Mouse (Mus musculus): ENCODE measurements around the gene Ldlrad1.

Gene Ldlrad1

DNA sequence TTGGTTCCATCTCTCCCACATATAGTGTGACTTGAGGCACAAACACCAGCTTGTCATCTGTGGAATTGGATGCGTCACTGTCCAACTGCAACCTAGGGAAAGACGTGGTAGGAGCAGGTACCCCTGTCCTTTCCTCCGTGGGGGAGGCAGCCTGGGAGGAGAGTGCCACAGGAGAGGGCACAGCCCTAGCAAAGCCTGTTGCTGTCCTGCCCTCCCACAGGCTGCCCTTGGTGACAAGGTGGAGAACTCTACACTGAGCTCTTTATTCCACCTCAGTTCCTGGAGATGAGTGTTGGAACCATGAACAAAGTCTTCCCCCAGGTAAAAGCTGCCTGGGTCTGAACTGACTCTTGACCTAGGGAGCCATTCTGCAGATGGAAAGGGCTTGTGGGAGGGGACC is at the start of gene Ldlrad1:
Gene Ldlrad1, plus strand, starts transcription at position 301 of the 400 bp plus-strand sequence.
- DNase-seq (ENCODE audit: low read depth), result no peak

DNA sequence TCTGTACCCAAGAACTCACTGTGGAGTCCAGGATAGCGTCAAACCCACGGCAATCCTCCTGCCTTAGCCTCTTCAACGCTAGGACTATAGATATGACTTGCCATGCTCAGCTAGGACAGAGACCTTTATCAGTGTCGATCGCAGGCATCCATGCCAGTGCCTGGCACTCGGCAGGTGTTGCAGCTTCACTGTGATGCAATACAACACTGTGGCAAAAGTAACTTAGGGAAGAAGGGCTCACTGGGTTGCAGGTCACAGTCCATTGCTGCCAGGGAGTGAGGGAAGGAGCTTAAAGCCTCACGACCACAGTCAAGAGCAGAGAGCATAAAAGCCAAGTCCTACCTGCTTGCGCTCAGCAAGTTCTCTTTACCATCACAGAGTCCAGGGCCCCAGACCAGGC is 48.8 kb upstream of the Ldlrad1 start:
- DNase-seq (ENCODE audit: low read depth), result no peak

DNA sequence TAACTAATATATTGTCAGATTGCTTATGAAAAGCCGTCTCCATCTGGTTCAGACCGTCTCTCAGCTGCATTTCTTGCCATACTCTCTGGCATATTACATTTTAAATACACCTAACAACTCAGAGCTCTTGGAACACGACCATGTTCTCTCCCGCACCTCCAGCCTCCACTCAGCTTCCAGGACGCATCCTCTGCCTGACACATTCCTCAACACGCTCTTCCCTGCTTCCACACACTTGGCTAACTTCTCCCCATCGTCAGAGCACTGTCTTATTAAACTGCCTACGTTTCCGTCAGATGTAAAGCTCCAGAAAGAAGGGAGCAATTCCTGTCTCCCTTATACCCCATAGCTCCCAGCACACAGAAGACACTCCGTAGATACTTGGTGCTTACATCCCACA is 45.6 kb upstream of the Ldlrad1 start:
- DNase-seq (ENCODE audit: low read depth), result no peak

DNA sequence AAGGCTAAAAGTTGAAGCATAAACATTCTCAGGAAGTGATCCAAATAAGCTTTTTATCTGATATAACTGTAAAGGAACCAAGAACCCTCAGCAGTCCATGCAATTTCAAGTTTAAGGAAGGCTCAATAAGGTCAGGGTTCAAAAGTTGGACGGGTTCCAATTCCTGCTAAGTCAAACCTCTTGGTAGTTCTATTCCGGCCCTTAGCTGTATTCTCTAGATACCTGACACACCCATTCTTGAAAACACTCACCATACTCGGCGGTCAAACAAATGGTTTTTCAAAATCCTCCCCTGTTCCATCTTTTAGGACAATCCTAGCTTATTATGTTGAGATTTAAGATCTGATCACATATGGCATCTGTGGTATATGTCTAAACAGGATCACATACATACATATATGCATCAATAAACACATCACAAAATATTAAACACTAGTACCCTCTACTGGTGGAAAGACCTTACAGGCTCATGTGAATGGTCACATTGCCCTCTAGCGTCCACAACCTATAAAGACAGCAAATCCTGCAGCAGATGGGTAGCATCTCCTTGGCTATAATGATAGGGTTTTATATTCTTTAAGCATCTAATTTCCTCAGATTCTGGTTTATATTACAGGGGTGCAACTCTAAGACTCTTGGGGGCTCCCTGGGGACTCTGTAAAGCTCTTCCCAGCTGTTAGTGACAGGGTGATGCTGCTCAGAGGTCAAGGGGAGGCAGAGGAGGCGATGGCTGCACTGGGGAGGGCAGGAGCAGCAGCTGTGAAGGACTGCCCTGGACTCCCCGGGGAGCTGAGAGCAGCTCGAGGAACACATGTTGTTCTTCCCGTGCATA is 45.0 kb upstream of the Ldlrad1 start:
- DNase-seq (ENCODE audit: low read depth), result peak; percentile 88

DNA sequence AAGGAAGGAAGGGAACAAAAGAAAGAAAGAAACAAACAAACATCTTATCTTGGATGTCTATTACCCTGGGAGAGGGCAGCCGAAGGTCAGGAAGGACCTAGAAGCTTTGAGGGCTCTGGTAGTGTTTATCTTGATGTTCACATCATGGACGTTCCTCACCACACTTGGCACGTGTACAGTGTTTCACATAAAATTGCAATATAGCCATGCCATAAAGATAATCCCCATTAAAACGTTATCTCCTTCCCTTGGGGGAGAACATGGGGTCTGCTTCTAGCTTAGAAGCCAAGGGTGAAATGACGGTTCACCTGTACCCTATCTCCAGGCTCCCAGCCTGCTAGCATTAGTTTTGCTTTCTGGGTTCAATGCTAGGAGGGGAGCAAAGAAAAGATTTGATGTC is 42.3 kb upstream of the Ldlrad1 start:
- DNase-seq (ENCODE audit: low read depth), result no peak

DNA sequence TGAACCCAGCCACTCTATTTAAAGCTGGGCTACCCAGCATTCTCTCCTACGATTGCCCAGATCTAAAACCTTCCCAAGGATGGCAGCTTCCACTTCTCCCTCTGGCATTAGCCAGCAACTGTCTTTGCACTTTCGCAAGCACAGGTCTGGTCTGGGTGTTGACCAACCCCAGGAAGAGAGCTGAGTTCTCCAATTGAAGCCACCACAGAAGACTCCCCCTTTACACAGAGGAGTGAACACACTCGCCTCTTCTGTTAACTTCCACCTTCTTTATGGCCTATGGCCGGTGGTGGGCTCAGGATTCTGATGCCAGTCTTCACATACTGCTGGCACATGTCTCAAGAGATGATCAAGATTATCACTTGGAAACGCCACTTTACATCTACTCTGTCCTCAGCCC is 41.2 kb upstream of the Ldlrad1 start:
- DNase-seq (ENCODE audit: low read depth), result no peak

DNA sequence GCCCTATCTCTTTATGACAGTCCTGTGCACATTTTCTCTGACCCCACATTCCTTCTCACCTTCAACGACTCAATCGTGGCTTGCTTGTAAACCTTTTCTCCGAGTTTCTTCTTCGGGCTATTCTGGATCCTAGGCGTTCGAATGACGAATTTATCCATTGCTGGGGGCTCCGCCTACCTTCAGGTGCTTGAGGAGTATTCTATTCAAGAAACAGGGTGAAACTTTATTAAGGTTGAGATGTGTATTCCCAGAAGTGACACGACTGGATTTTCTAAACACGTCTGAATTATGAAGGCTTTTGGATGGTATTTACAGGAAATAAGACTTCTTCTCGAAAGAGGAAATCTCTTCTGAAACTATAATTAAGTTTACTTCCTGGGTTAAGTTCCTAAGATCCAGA is 31.5 kb upstream of the Ldlrad1 start:
- DNase-seq (ENCODE audit: low read depth), result no peak

DNA sequence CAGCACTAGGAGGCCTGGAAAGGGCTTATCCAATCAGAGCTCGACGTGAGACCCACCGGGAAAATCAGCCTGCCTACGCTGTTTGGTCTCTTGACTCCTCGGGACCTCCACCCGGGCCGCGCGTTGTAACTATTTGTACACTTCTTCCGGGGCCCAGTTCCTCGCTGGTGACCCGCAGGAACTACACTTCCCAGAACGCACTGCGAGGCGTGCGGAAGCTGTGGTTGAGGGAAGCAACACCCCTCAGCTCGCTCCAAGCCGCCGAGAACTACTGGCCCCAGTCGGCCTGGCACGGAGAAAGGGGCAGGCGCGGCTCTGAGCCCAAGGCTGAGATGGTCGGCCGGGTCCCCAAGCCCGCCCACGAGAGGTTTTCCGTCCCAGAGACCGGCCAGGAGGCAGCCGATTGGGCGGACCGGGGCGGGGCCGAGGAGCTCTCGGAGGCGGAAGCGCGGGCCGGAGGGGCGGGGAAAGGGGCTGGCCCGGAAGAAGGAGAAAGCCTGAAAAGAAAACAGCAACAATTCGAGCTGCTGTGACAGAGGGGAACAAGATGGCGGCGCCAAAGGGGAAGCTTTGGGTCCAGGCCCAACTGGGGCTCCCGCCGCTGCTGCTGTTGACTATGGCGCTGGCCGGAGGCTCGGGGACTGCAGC is 30.7 kb upstream of the Ldlrad1 start, which contains the start of gene Tmem59:
Gene Tmem59, plus strand, starts transcription at position 218 of the 648 bp plus-strand sequence.
- peak; percentile 97 for DNase-seq (ENCODE audit: low read depth)

DNA sequence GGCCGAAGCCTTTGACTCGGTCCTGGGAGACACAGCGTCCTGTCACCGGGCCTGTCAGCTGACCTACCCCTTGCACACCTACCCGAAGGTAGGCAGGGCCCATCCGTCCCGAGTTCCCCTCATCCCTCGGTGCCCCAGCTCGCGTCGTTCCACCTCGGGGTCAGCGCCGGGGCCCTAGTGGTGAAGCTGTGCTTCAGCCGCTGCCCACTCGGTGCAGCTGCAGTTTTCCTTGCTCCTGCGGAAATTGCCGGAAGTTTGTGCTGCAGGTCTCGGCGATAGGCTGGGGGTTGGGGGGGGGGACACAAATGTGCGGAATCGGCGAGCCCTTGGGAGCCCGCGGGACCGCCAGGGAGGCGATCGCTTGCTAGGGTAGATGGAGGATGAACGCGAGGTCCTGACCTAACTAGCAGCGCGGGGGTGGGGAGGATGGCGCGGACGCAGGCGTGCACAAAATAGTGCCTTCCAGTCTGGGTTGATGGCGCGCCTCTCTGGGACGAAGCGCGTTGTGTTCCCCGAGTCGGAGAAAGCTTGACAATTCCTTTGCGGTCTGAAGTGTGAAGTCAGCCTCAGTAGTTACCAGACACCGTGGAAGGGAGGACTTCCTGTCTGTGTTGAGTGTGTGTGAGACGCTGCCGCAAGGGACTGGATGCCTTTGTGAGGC is 30.0 kb upstream of the Ldlrad1 start, which contains the start of gene Tceanc2:
Gene Tceanc2, minus strand, starts transcription at position 287 of the 661 bp plus-strand sequence.
- peak; percentile 86 for DNase-seq (ENCODE audit: low read depth)

DNA sequence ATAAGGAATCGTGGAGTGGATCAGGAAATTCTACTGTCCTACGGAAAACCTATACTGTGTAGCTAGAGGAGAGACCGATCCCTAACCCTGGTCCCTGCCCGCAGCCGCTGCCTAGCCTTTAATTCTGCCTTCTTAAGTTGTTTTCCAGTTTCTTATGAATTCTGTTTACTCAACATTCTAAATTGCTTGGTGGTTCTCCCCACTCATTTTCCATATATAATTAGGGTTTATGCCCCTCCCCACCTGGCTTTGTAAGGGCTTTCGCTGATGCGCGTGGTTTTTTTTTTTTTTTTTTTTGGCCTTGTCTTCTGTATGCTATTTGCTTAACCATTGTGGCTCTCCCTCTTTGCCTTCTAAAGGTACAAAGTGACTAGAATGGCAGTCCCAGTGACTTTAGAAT is 29.4 kb upstream of the Ldlrad1 start:
- no peak for DNase-seq (ENCODE audit: low read depth)

DNA sequence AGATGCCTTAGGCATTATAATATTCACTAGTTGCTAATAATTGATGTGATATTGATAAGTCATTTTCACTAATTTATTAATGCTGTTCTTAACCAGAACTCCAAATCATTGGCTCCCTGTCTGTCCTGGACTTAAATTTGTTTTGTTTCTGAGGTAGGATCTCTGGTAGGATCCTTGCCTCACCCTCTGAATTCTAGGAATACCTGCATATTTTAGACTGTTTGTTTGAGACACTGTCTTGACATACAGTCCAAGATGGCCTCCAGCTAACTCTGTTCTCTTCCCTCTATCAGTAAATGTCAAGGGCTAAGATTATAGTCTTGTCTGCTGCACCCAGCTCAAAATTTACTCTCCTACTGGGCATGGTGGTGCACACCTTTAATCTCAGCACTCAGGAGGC is 28.2 kb upstream of the Ldlrad1 start:
- DNase-seq (ENCODE audit: low read depth), result no peak

DNA sequence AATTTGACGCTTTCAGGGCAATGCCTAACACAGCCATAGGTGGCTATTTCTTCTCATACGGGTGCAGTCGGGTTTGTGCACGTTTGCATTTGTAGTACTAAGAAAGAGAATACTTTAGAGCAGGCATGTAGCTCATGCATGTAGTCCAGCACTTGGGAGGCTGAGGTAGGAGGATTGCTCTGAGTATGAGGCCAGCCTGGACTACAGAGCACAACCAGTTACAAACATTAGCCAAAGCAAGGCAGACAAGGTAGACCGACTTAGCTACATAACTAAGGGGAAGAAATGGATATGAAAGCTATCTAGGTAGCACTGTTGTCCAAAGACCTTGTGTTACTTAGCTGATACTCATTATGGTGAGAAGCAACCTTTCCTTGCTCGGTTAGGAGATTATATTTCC is 27.1 kb upstream of the Ldlrad1 start:
- no peak for DNase-seq (ENCODE audit: low read depth)

DNA sequence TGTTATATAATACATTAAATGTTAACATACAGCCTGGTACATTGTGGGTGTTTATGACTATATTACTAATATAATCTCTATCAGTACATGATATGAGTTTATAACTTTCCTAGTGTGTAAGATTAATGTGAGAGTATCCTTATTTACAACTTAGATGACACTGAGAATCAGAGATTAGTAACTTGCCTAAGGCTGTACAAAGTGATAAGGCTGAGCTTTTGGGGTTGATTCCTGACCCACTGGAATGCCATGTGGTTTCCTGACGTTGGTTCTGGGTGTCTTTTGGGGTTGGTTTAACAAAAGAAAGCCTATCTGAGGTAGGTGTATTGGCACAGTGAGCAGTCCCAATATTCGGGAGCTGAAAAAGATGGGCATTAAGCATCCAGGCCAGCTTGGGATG is 26.2 kb upstream of the Ldlrad1 start:
- no peak for DNase-seq (ENCODE audit: low read depth)

DNA sequence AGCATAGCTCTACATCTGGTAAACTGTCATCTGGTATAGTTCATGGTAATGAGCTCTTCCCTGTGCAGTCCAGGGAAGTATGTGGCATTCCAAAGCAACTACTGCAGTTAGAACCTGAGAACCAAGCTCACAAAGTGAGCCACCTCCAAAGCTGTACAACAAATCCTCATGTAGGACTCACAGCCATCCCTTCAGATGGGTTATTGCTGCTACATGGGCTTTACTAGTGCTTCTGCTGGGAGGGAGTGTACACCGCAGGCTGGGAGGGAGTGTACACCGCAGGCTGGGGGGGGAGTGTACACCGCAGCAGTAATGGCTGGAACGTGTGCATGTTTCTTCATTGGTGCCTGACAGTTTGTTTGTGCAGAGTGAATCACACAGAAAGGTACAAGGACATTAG is 25.8 kb upstream of the Ldlrad1 start:
- DNase-seq (ENCODE audit: low read depth), result no peak

DNA sequence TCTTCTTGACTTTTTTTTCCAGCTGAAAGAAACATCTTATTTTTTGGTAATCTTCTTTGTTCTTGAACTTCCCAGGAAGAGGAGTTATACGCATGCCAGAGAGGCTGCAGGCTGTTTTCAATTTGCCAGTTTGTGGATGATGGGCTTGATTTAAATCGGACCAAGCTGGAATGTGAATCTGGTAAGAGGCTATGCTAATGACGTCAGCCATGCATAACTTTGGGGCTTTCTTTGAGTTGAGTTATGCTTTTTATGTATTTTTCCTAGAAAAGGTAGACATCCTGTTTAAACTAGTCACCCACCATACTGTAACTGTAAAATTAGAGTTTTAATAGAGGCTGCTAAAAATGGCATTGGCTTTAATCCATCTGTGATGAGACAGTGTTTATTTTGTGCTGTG is 23.3 kb upstream of the Ldlrad1 start:
- no peak for DNase-seq (ENCODE audit: low read depth)

DNA sequence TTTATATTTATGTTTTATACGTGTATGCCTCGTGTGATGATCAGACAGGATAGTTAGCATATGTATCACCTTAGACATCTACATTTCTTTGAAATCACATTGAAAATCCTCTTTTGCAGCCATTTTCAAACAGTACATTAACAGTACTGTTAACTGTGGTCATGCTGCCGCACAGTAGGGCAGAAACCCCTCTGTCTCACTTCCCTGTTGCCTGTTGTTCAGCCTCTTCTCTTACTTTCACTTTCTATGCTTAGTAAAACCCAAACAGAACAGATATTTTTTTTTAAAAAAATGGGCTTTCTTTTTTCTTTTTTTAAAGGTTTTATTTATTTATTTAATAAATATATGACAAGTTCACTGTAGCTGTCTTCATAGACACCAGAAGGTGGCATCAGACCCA is 15.1 kb upstream of the Ldlrad1 start:
- DNase-seq (ENCODE audit: low read depth), result no peak

DNA sequence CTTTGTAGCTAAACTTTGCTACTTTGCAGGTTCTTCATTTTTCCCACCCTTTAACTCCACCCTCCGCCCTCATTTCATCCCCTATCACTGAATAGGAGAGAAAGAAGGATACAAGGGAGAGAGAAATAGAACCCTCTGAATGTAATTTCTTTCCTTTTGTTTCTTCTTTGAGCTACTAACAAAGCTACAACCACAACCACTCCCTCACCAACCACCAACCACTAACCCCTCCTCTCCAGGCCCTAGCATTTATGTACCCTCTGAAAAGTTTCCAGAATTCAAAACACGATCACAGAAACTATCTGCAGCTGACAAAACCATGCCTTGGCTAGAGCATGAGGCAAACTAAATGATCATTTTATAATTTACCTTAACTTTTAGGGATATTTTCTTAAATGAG is 12.5 kb upstream of the Ldlrad1 start:
- DNase-seq (ENCODE audit: low read depth), result peak; percentile 38

DNA sequence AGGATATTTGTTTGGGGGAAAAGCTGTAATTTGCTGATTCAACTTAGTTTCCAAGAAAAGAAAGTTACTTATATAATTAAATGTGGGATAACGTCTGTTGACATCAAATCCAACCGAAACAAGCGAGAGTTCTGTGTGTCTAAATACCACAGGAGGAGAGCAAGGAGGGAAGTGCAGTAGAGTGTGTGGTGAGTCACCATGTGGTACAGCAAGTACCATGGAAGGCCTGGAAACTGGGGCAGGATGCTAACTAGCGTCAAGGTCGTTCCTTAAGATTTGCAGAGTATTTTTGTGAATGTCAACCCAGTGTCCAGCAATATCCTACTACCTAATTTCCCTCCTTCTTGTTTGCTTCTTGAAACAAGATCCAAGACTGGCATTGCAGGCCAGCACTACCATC is 10.9 kb upstream of the Ldlrad1 start:
- DNase-seq (ENCODE audit: low read depth), result no peak

DNA sequence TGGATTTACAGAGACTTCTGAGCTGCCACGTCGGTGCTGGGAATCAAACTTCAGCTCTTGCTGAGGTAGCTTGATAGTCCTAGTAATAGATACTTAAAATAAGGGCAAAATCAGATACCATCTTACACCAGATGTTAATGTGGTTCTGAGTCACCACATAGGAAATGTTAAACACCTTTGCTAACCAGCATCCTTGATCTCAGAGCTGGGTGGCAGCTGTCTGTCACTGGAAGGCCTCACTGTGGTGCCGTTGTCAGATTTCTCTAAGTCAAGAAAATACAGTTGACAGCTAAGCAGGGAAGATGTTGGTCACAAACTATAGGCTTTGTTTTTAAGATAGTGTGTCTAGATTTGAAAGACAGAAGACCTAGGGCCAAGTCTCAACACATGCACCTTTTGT is 7.2 kb upstream of the Ldlrad1 start:
- peak; percentile 30 for DNase-seq (ENCODE audit: low read depth)

DNA sequence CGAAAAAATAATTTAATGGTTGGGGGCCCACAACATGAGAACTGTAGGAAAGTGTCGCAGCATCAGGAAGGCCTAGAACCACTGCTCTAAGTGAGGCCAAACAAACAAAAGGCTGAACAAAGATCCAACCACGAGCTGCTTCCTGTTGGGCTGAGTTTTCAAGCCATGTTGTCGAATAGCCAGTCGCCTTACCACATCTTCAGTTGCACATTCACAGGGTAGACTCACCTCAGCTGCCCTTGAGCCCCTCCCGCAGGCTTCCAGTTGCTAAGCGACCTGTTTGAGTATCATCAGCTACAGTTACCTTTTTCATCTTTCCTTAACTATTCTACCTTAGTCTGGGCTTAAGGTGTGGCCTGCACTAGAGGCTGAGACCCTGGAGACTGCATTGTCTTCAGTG is 6.0 kb upstream of the Ldlrad1 start:
- DNase-seq (ENCODE audit: low read depth), result no peak

DNA sequence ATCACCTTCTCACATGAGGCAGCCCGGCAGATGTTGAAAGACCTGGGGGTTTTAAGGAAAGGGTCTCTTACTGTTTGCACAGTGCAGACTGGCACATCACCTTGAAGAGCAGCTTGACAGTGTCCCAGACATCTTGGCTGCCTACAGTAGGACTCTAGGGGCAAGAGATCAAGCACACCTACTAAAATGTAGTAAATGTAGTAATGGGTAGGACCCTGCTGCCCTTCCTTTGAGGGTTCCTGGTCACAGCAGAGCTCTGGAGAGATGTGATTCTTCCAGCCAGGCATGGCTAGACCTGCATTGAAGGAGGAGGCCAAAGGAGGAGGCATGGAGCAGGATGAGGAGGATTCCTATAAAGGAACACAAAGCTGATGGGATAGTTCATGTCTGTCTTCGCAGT is 2.0 kb upstream of the Ldlrad1 start:
- no peak for DNase-seq (ENCODE audit: low read depth)

DNA sequence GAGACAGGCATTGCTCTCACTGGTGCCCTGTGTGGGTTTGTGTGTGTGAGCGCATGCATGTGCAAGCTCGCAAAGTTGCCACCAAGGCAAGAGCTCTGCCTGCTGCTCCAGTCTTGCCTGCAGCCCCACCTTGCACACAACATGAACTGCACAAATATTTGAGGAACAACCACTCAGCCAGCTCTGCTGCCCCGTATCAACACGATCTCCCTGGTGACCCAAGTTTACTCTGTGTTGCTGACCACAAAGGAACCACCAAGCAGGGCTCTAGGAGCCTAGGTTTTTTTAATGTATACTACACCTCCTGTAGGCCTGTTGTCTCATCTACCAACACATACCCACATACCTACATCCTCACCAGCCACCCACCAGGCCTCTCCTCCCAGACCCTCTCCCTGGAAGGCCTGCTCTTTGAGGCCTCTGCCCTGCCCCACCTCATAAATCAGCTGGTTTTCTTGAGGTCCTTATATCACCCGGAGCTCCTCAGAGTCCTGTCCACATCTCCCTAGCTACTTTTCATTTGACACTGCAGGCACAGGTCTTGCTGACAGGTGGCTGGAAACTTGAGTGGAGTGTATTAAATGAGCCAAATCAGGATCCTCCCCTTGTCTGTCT is 1.6 kb downstream of the Ldlrad1 start:
- no peak for DNase-seq (ENCODE audit: low read depth)

DNA sequence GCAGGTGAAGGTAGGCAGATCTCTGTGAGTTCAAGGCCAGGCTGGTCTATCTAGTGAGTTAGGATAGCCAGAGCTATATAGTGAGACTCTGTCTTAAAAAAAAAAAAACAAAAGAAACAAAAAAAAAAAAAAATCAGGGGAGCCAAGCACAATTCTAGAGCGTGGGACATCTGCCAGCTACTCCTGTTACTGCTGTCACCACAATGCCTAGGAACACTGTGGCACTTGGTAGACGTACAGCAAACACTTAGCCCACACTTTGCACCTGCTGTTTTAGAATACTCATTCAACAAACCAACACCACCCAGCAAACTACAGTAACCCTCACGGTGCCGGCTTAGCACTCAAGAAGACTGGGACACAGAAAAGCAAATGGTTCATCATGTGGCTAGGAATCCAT is 2.5 kb downstream of the Ldlrad1 start:
- no peak for DNase-seq (ENCODE audit: low read depth)

Measured in naive thymus-derived CD4-positive, alpha-beta T cell, adult 2 months (primary cell).